Mouse (Mus musculus): ENCODE data around the gene Lsm12.

Gene Lsm12

GRCm38 (mm10) chr11:102184646-102185495, at the start of gene Lsm12:
Lsm12 (minus strand) TSS chr11:102185296.
- DNase-seq (ENCODE audit: extremely low read depth, low read depth) = peak; percentile 80

GRCm38 (mm10) chr11:102230006-102230741, 45.1 kb upstream of the Lsm12 start, which contains the start of gene Hdac5:
Hdac5 (minus strand) TSS chr11:102230166.
- peak; percentile 90 for DNase-seq (ENCODE audit: extremely low read depth, low read depth)

GRCm38 (mm10) chr11:102229331-102229953, 44.3 kb upstream of the Lsm12 start:
- DNase-seq (ENCODE audit: extremely low read depth, low read depth) = no peak

GRCm38 (mm10) chr11:102228646-102229268, 43.7 kb upstream of the Lsm12 start:
- DNase-seq (ENCODE audit: extremely low read depth, low read depth) = no peak

GRCm38 (mm10) chr11:102228191-102228545, 43.1 kb upstream of the Lsm12 start:
- no peak for DNase-seq (ENCODE audit: extremely low read depth, low read depth)

GRCm38 (mm10) chr11:102227270-102228190, 42.4 kb upstream of the Lsm12 start:
- DNase-seq (ENCODE audit: extremely low read depth, low read depth) = no peak

GRCm38 (mm10) chr11:102226067-102226978, 41.2 kb upstream of the Lsm12 start:
- no peak for DNase-seq (ENCODE audit: extremely low read depth, low read depth)

- no peak for DNase-seq (ENCODE audit: extremely low read depth, low read depth)
Measured at GRCm38 (mm10) chr11:102225221-102225620, 40.1 kb upstream of the Lsm12 start.

- DNase-seq (ENCODE audit: extremely low read depth, low read depth) = no peak
Measured at GRCm38 (mm10) chr11:102224686-102225085, 39.6 kb upstream of the Lsm12 start.

- DNase-seq (ENCODE audit: extremely low read depth, low read depth) = no peak
Measured at GRCm38 (mm10) chr11:102223166-102223565, 38.1 kb upstream of the Lsm12 start.

- DNase-seq (ENCODE audit: extremely low read depth, low read depth) = no peak
Measured at GRCm38 (mm10) chr11:102221954-102222351, 36.9 kb upstream of the Lsm12 start.

GRCm38 (mm10) chr11:102221243-102221953, 36.3 kb upstream of the Lsm12 start:
- DNase-seq (ENCODE audit: extremely low read depth, low read depth) = no peak

GRCm38 (mm10) chr11:102220451-102220850, 35.4 kb upstream of the Lsm12 start:
- DNase-seq (ENCODE audit: extremely low read depth, low read depth) = no peak

- no peak for DNase-seq (ENCODE audit: extremely low read depth, low read depth)
Measured at GRCm38 (mm10) chr11:102219994-102220346, 34.9 kb upstream of the Lsm12 start.

GRCm38 (mm10) chr11:102219247-102219993, 34.3 kb upstream of the Lsm12 start:
- DNase-seq (ENCODE audit: extremely low read depth, low read depth) = no peak

GRCm38 (mm10) chr11:102218783-102219182, 33.7 kb upstream of the Lsm12 start:
- peak; percentile 80 for DNase-seq (ENCODE audit: extremely low read depth, low read depth)

GRCm38 (mm10) chr11:102217876-102218430, 32.9 kb upstream of the Lsm12 start:
- no peak for DNase-seq (ENCODE audit: extremely low read depth, low read depth)

GRCm38 (mm10) chr11:102217396-102217795, 32.3 kb upstream of the Lsm12 start:
- no peak for DNase-seq (ENCODE audit: extremely low read depth, low read depth)
